Mouse (Mus musculus): Measurements from ENCODE around the gene Tom1l2.

Gene Tom1l2

GRCm38 (mm10) chr11:60205026-60205425, 147.7 kb downstream of the Tom1l2 start:
- DNase-seq (ENCODE audit: low read depth, low spot score), result no peak

GRCm38 (mm10) chr11:60202710-60203638, 149.7 kb downstream of the Tom1l2 start:
- DNase-seq (ENCODE audit: low read depth, low spot score), result no peak

- no peak for DNase-seq (ENCODE audit: low read depth, low spot score)
Measured at GRCm38 (mm10) chr11:60200384-60200783, 152.3 kb downstream of the Tom1l2 start.

- DNase-seq (ENCODE audit: low read depth, low spot score), result peak; percentile 80
Measured at GRCm38 (mm10) chr11:60199702-60200184, 153.0 kb downstream of the Tom1l2 start.

- no peak for DNase-seq (ENCODE audit: low read depth, low spot score)
Measured at GRCm38 (mm10) chr11:60198651-60199050, 154.1 kb downstream of the Tom1l2 start.

- no peak for DNase-seq (ENCODE audit: low read depth, low spot score)
Measured at GRCm38 (mm10) chr11:60197998-60198619, 154.6 kb downstream of the Tom1l2 start.

- no peak for DNase-seq (ENCODE audit: low read depth, low spot score)
Measured at GRCm38 (mm10) chr11:60196344-60196743, 156.4 kb downstream of the Tom1l2 start.

GRCm38 (mm10) chr11:60195108-60195507, 157.6 kb downstream of the Tom1l2 start:
- DNase-seq (ENCODE audit: low read depth, low spot score), result no peak

- DNase-seq (ENCODE audit: low read depth, low spot score), result no peak
Measured at GRCm38 (mm10) chr11:60193556-60193955, 159.1 kb downstream of the Tom1l2 start.

- no peak for DNase-seq (ENCODE audit: low read depth, low spot score)
Measured at GRCm38 (mm10) chr11:60192534-60192933, 160.2 kb downstream of the Tom1l2 start.

- no peak for DNase-seq (ENCODE audit: low read depth, low spot score)
Measured at GRCm38 (mm10) chr11:60190055-60190641, 162.6 kb downstream of the Tom1l2 start.

- DNase-seq (ENCODE audit: low read depth, low spot score), result no peak
Measured at GRCm38 (mm10) chr11:60189501-60190040, 163.1 kb downstream of the Tom1l2 start.

GRCm38 (mm10) chr11:60188275-60188853, 164.3 kb downstream of the Tom1l2 start:
- no peak for DNase-seq (ENCODE audit: low read depth, low spot score)

- no peak for DNase-seq (ENCODE audit: low read depth, low spot score)
Measured at GRCm38 (mm10) chr11:60187070-60187469, 165.6 kb downstream of the Tom1l2 start.

GRCm38 (mm10) chr11:60185396-60186231, 167.1 kb downstream of the Tom1l2 start:
- no peak for DNase-seq (ENCODE audit: low read depth, low spot score)

GRCm38 (mm10) chr11:60184346-60185325, 168.1 kb downstream of the Tom1l2 start:
- DNase-seq (ENCODE audit: low read depth, low spot score), result no peak

GRCm38 (mm10) chr11:60182741-60183140, 170.0 kb downstream of the Tom1l2 start:
- DNase-seq (ENCODE audit: low read depth, low spot score), result no peak

- peak; percentile 72 for DNase-seq (ENCODE audit: low read depth, low spot score)
Measured at GRCm38 (mm10) chr11:60182116-60182670, 170.5 kb downstream of the Tom1l2 start.

GRCm38 (mm10) chr11:60178506-60178905, 174.2 kb downstream of the Tom1l2 start:
- no peak for DNase-seq (ENCODE audit: low read depth, low spot score)
